Mouse (Mus musculus) intestine, postnatal 0 days (tissue): ENCODE measurements around the gene Slc7a5. TPM values are rescaled to one million over a fixed set of nuclear protein-coding genes. Genes with fewer than 3 reads are reported as not detected.

ENCODE experiments used
- ATAC-seq: fragments of 200-750 bp; cut with Nextera tagmentation; 2 replicates; pipeline ENCODE4 v1.8.0; 2017; ENCODE audit warnings: mild to moderate bottlenecking, moderate TSS enrichment, moderate library complexity
- H3K27ac ChIP-seq: fragments of 300-500 bp; sonication (generic); 2 replicates; pipeline ENCODE4 v1.5.1; 2014; ENCODE audit warnings: mild to moderate bottlenecking, low read depth, low read length, moderate library complexity
- H3K27me3 ChIP-seq: fragments of 300-500 bp; sonication (generic); replicated peaks from 2 replicates; pipeline ENCODE4 v1.6.1; 2014; ENCODE audit warnings: low read length, mixed read lengths; ENCODE audit not compliant: control insufficient read depth, insufficient read depth
- H3K36me3 ChIP-seq: fragments of 300-500 bp; sonication (generic); 2 replicates; pipeline ENCODE4 v1.6.1; 2014; ENCODE audit warnings: mild to moderate bottlenecking, moderate library complexity; ENCODE audit not compliant: control insufficient read depth, insufficient read depth
- H3K4me1 ChIP-seq: fragments of 300-500 bp; sonication (generic); replicated peaks from 2 replicates; pipeline ENCODE4 v1.6.1; 2014; ENCODE audit warnings: antibody characterized with exemption, low read length, mixed read lengths; ENCODE audit not compliant: control insufficient read depth, insufficient read depth
- H3K4me2 ChIP-seq: fragments of 300-500 bp; sonication (generic); replicated peaks from 2 replicates; pipeline ENCODE4 v1.6.1; 2014; ENCODE audit warnings: low read depth, mild to moderate bottlenecking, moderate library complexity
- H3K4me3 ChIP-seq: fragments of 300-500 bp; sonication (generic); 2 replicates; pipeline ENCODE4 v1.5.1; 2014; ENCODE audit warnings: low read depth, low read length
- H3K9ac ChIP-seq: fragments of 300-500 bp; sonication (generic); 2 replicates; pipeline ENCODE4 v1.6.1; 2014; ENCODE audit warnings: mild to moderate bottlenecking, low read depth, low read length
- H3K9me3 ChIP-seq: fragments of 300-500 bp; sonication (generic); 2 replicates; pipeline ENCODE4 v1.6.1; 2016; ENCODE audit warnings: mixed run types; ENCODE audit not compliant: control insufficient read depth
- CTCF ChIP-seq: sonication (generic); IDR thresholded peaks from 2 replicates; pipeline ENCODE4 v1.5.1; 2016; ENCODE audit warnings: low read depth, mild to moderate bottlenecking, control low read depth, antibody characterized with exemption, moderate library complexity
- WGBS: fragments of 180-500 bp; shearing (Covaris S2); extraction: QIAGEN DNeasy Blood & Tissue Kit; methylation state at CpG from one replicate; pipeline ENCODE4 v1.1.7; 2014; 5-methylcytosine and 5-hydroxymethylcytosine counted together
- polyA plus RNA-seq: library from polyadenylated mRNA; unstranded; fragments of >200 nt; fragmentation: Nextera tagmentation; extraction: Ambion mirVana; gene quantifications from 2 replicates; pipeline ENCODE4 v1.2.1, GENCODE M21; 2015

The Slc7a5 gene
- polyA plus RNA-seq, 1 experiment from 2014 or later = 6.1 TPM

DNA sequence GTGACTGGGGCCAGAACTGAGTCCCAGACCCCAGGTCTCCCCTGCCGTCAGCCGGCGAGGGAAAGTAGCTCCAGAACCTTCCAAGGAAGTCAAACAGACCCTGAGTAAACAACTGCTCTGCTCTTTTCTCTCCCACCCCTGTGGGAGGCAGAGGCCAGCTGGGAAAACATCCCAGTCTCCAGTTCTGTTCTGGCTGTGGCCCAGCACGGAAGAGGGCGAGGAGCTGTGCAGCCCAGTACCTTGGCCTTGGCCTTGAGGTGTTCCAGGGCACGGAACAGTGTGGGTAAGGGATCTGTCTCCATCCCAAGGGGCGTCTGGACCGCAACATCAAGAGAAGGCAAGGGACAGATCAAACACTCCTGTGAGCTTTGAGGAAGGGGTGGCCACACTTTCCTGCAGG lies 14.6 kb upstream of the Slc7a5 start:
- ATAC-seq = no peak

DNA sequence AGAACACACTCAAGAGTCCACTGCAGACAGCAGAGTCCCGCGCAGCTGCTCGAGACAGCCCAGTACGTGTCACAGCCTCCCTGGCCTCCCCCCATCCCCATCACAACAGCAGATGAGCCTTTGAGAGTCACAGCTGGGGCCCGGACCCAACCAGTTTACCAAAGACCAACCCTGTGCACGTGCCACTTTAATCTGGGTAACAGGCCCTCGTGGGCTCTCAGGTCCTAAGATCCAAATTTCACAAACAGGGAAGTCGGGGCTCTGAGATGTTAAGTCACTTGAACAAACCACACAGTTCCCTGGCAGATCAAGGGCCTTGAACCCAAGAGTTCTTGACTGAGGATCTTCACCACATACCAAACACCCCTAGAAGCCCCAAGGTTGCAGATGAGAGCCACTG lies 14.1 kb upstream of the Slc7a5 start:
- no peak overlapping the region for H3K27ac ChIP-seq
- whole genome bisulfite sequencing = 74% methylated on average over 8 of the region's 8 CpGs
- H3K9me3 ChIP-seq = no peaks in the 10 kb centered on the region
- H3K4me3 ChIP-seq = no peak overlapping the region
- no peaks in the 10 kb centered on the region for H3K36me3 ChIP-seq
- ATAC-seq = no peak
- no peaks in the 10 kb centered on the region for H3K4me1 ChIP-seq
- no peak overlapping the region for H3K4me2 ChIP-seq
- TF ChIP-seq CTCF = no peak
- no peak overlapping the region for H3K9ac ChIP-seq
- no peaks in the 10 kb centered on the region for H3K27me3 ChIP-seq

More for the DNA sequence above, 14.6 kb upstream of the Slc7a5 start:
- H3K27me3 ChIP-seq = no peaks in the 10 kb centered on the region
- H3K4me1 ChIP-seq = no peaks in the 10 kb centered on the region
- no peaks in the 10 kb centered on the region for H3K9me3 ChIP-seq
- no peak overlapping the region for H3K27ac ChIP-seq
- no peak overlapping the region for H3K9ac ChIP-seq
- no peak for TF ChIP-seq CTCF
- 30% methylated on average over 8 of the region's 8 CpGs for WGBS
- H3K4me2 ChIP-seq = peak overlapping the region; percentile 18; the same call in 1 of the 2 replicates
- H3K4me3 ChIP-seq = no peak overlapping the region
- H3K36me3 ChIP-seq = no peaks in the 10 kb centered on the region

- no peak overlapping the region for H3K27ac ChIP-seq
- H3K27me3 ChIP-seq = no peaks in the 10 kb centered on the region
- ATAC-seq = no peak
- H3K9me3 ChIP-seq = no peaks in the 10 kb centered on the region
- no peaks in the 10 kb centered on the region for H3K4me1 ChIP-seq
- WGBS = 32% methylated on average over 3 of the region's 3 CpGs
- no peak for TF ChIP-seq CTCF
- no peak overlapping the region for H3K4me2 ChIP-seq
- no peak overlapping the region for H3K4me3 ChIP-seq
- no peak overlapping the region for H3K9ac ChIP-seq
- H3K36me3 ChIP-seq = no peaks in the 10 kb centered on the region
Measured at GRCm38 (mm10) chr8:121919731-121920130, 12.2 kb upstream of the Slc7a5 start.

GRCm38 (mm10) chr8:121919158-121919557 lies 11.7 kb upstream of the Slc7a5 start:
- no peak for ATAC-seq
- WGBS = 60% methylated on average over 4 of the region's 4 CpGs
- Histone ChIP-seq H3K27me3 (no peaks in the 10 kb centered on the region), H3K4me1 (no peaks in the 10 kb centered on the region), H3K9me3 (no peaks in the 10 kb centered on the region), H3K4me3 (no peak overlapping the region), H3K36me3 (no peaks in the 10 kb centered on the region), H3K9ac (no peak overlapping the region), H3K27ac (no peak overlapping the region), H3K4me2 (no peak overlapping the region)
- TF ChIP-seq CTCF = no peak

DNA sequence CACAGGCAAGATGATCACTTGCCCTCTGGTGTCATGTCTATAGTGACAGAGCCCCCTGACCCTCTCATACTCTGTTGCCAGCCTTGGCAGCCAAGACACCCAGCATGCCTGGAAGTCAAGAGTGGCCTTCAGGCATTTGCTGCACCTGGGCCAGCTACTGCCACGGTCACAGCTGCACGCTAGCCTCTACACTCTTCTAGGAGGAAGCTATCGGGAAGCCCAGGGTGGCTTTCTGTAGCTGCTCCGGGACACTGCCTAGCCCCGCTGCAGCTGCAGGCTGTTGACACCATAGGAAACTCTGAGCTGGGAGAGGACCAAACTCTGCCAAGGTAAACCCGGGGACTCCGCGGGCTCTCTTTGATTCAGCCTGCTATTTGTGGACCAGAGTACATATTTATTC lies 5.9 kb upstream of the Slc7a5 start:
- H3K36me3 ChIP-seq = no peaks in the 10 kb centered on the region
- no peak overlapping the region for H3K27ac ChIP-seq
- ATAC-seq = no peak
- H3K4me1 ChIP-seq = no peaks in the 10 kb centered on the region
- H3K9ac ChIP-seq = no peak overlapping the region
- 69% methylated on average over 8 of the region's 8 CpGs for WGBS
- H3K9me3 ChIP-seq = no peaks in the 10 kb centered on the region
- H3K4me3 ChIP-seq = no peak overlapping the region
- no peak for TF ChIP-seq CTCF
- H3K27me3 ChIP-seq = no peaks in the 10 kb centered on the region
- no peak overlapping the region for H3K4me2 ChIP-seq

DNA sequence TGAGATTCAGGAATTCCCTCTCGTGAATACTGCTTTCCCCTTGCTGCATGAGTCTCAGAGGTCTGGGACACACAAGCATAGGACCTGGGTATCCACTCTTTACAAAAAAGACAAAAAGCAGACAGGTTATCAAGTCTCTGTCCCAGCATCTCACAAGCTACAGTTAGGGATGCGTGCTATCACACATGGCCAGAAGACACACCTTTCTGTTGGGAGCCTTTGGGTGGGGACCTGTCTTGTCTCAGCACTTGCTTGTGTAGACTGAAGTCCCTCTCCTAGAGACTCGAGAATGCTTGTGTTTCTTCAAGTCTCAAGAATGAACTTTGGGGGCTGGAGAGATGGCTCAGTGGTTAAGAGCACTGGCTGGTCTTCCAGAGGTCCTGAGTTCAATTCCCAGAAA lies 5.3 kb upstream of the Slc7a5 start:
- no peak for ATAC-seq
- no peak overlapping the region for H3K4me2 ChIP-seq
- 66% methylated on average over 3 of the region's 3 CpGs for WGBS
- no peaks in the 10 kb centered on the region for H3K36me3 ChIP-seq
- no peaks in the 10 kb centered on the region for H3K27me3 ChIP-seq
- TF ChIP-seq CTCF = no peak
- H3K9ac ChIP-seq = no peak overlapping the region
- H3K27ac ChIP-seq = no peak overlapping the region
- no peaks in the 10 kb centered on the region for H3K9me3 ChIP-seq
- no peaks in the 10 kb centered on the region; the same call in 1 of the 2 replicates for H3K4me1 ChIP-seq
- H3K4me3 ChIP-seq = no peak overlapping the region

GRCm38 (mm10) chr8:121911987-121912386 lies 4.5 kb upstream of the Slc7a5 start:
- 64% methylated on average over 7 of the region's 7 CpGs for WGBS
- ATAC-seq = no peak
- H3K36me3 ChIP-seq = no peaks in the 10 kb centered on the region
- H3K9me3 ChIP-seq = no peaks in the 10 kb centered on the region
- no peak overlapping the region for H3K4me3 ChIP-seq
- H3K4me2 ChIP-seq = no peak overlapping the region
- H3K9ac ChIP-seq = no peak overlapping the region
- H3K27ac ChIP-seq = no peak overlapping the region
- H3K27me3 ChIP-seq = no peaks in the 10 kb centered on the region
- no peaks in the 10 kb centered on the region; the same call in 1 of the 2 replicates for H3K4me1 ChIP-seq
- TF ChIP-seq CTCF = no peak
